Mouse (Mus musculus) CD8-positive naive resting alpha-beta T cell, adult 2 months (primary cell): ENCODE data around the gene Bsdc1.
"Not testable (repeated sequence)": the region's sequence is repeated elsewhere in the genome, so short reads cannot be mapped to it uniquely, and the experiment has no call there.

Experiments used
- DNase-seq, 2 experiments: peaks; one replicate each; pipeline ENCODE4 v3.0.0; 2022; ENCODE audit warnings: low read depth in 2 of 2, low spot score in 2 of 2

Bsdc1 gene

GRCm38 (mm10) chr4:129461183-129461960, at the start of gene Bsdc1:
Gene Bsdc1, plus strand, starts transcription at chr4:129461581.
- DNase-seq, result peak; percentile 99 to 100

DNA sequence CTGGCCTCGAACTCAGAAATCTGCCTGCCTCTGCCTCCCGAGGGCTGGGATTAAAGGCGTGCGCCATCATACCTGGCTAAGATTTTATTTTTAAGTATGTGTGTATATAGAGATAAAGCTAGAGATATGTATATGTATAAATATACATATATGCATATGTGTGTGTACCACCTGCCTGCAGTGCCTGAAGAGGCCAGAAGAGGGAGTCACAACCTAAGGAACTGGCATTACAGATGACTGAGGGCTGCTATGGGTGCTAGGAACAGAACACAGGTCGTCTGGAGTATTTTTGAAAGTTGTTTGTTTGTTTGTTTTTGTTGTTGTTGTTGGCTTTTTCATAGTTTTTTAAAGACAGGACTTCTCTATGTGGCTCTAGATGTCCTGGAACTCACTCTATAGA, 45.5 kb upstream of the Bsdc1 start:
- DNase-seq, result no peak

DNA sequence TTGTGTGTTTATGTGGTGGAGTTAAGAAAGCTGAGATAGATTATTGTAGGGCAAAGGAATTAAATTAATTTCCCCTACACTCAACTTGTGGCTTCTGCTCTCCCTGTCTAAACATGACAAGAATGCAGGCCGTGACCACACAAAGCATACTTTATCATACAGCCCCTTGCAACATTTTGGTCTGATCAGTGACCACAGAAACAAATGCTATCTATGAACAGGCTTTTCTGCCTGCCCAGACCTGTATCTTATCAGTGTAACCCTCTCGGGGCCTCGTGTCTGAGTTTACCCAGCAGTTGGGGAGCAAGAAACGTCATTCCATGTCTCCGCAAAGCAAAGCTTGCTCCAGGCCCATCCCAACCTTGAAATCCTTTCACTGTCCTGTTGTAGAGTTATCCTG, 44.9 kb upstream of the Bsdc1 start:
- no peak for DNase-seq

- DNase-seq, result no peak
These were observed 43.1 kb upstream of the Bsdc1 start for GRCm38 (mm10) chr4:129418321-129418720.

DNA sequence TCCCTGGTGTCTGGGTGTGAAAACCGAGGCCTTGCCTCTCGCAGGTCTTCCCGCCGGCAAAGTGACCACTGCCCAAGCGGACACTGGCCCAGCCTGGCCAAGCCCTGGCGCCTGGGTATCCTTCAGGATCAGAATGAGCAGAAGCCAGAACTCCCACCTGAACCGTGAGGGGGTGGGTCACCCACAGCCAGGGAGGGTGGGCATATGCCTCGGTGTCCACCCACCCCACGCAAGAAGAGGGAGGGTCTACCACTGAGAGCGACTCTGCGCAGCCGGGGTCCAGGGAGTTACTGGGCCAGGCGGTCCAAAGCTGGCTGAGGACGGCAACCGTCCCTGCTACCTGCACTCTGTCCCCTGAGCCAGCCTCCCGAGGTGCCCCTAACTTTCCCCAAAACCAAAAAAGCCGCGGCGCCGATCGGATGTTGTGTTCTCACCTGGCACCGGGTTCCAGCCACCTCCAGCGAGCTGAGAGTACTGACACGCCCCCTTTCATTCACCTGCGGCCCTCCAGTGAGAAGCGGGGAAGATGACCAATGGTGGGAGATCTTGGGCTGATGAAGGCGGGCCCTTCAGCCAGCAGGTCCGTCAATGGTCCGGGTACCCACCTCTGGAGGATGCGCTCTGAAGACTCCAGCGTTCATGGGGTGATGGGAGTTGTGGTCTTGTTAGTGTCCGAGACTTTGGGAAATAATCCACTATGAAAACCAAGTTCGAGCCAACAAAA, 20.9 kb upstream of the Bsdc1 start, which contains the start of gene Zbtb8b:
TSS of gene Zbtb8b (minus strand) at position 514 of the 724 bp plus-strand sequence.
- DNase-seq, result no peak

DNA sequence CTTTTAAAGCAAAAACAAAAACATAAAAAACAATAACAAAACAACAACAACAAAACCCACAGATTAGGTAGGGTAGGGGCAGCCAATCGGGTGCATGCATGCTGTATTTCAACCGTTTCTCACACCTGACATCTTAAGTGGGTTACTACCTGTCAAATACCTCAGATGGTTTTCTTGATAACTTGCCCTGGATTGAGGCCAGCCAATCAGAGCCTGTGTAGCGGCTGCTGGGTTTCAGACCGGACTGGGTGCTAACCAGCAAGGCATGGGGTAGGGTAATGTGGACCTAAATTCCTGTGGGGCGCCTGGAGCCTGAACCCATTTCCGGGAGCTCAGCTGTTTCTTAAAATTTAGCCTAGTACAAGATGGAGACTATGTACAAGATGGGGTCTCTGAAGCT, 20.2 kb upstream of the Bsdc1 start:
- DNase-seq, result no peak

GRCm38 (mm10) chr4:129447360-129447759, 14.0 kb upstream of the Bsdc1 start:
- no peak for DNase-seq

- no peak for DNase-seq
These were observed 13.4 kb upstream of the Bsdc1 start for GRCm38 (mm10) chr4:129447778-129448563.

GRCm38 (mm10) chr4:129448713-129449112, 12.7 kb upstream of the Bsdc1 start:
- DNase-seq, result no peak

- no peak for DNase-seq
These were observed 10.5 kb upstream of the Bsdc1 start for GRCm38 (mm10) chr4:129450851-129451250.

DNA sequence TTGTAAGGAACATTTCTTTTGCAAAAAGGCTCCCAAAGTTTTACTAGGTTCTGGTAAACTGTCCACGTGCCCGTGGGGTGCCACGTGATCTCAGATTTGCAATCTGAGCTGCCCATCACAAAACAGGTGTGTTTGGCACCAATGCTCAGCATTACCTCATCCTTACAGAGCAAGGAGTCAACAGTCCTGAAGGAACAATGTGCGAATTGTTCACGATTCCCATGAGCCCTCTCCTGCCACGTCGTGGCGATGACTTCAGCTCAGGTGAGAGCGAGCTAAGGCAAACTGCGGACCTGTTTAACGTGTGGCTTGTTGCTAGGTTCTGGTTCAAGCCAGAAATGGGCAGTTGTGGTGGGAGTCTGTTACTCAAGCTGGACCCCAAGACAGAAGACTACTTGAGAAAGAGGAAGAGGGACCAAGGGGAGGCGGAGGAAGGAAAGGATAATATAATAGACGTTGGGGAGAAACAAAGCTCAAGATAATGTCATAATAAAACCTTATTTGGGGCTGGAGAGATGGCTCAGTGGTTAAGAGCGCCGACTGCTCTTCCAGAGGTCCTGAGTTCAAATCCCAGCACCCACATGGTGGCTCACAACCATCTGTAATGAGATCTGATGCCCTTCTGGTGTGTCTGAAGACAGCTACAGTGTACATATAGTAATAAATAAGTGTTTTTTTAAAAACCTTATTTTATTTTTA, 9.8 kb upstream of the Bsdc1 start:
- no peak for DNase-seq

GRCm38 (mm10) chr4:129455265-129455664, 6.1 kb upstream of the Bsdc1 start:
- peak; percentile 51 to 69 for DNase-seq

DNA sequence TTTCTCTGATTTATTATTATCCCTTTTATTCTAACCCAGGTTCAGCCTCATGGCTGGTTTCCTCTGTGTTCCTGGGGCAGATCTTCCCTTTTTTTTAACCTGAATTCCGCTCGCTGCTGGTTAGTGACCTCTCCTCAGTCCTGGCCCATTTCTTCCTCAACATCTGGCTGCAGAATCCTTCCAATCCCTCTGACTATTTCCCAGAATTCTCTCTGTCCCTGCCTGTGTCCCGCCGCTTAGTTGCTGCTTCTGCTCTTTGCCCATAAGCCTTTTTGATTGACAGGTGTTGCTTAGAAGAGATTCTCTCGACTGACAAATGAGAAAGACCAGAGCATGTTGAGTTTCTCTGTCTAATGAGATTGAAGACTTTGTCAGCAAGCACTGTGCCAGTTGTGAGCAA, 5.3 kb upstream of the Bsdc1 start:
- DNase-seq, result no peak

GRCm38 (mm10) chr4:129457311-129457710, 4.1 kb upstream of the Bsdc1 start:
- not testable (repeated sequence) for DNase-seq

GRCm38 (mm10) chr4:129459726-129460125, 1.7 kb upstream of the Bsdc1 start:
- no peak for DNase-seq

- DNase-seq, result no peak
These were observed 576 bp upstream of the Bsdc1 start for GRCm38 (mm10) chr4:129460827-129461182.

GRCm38 (mm10) chr4:129462118-129462517, 737 bp downstream of the Bsdc1 start:
- no peak for DNase-seq

- DNase-seq, result no peak
These were observed 2.0 kb downstream of the Bsdc1 start for GRCm38 (mm10) chr4:129463097-129464059.

DNA sequence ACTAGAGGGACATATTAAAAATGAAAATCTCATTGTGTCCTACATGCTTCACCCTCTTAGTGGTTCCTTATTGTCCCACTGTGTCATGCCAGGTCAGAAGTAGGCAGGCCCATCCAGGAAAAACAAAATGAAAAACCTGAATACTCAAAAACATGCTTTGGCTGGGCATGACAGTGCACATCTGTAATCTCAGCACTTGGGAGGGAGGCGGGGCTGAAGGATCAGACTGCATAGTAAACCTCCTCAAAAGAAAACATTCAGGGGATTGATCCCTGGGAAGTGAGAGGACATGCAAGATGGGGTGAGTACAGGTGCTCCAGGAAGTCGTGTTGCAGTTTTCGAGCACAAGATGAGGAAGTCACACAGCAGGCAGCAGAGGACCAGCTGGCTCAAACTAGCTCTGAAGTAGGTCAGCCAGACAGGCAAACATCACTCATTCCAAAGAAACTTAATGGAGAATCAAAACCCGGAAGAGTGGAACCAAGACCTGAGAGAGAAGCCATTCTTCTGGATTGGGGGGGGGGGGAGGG, 3.0 kb downstream of the Bsdc1 start:
- no peak for DNase-seq

GRCm38 (mm10) chr4:129476047-129476446, 14.7 kb downstream of the Bsdc1 start:
- DNase-seq, result no peak
